Mouse (Mus musculus): ENCODE results near the gene E2f7.

E2f7 gene

DNA sequence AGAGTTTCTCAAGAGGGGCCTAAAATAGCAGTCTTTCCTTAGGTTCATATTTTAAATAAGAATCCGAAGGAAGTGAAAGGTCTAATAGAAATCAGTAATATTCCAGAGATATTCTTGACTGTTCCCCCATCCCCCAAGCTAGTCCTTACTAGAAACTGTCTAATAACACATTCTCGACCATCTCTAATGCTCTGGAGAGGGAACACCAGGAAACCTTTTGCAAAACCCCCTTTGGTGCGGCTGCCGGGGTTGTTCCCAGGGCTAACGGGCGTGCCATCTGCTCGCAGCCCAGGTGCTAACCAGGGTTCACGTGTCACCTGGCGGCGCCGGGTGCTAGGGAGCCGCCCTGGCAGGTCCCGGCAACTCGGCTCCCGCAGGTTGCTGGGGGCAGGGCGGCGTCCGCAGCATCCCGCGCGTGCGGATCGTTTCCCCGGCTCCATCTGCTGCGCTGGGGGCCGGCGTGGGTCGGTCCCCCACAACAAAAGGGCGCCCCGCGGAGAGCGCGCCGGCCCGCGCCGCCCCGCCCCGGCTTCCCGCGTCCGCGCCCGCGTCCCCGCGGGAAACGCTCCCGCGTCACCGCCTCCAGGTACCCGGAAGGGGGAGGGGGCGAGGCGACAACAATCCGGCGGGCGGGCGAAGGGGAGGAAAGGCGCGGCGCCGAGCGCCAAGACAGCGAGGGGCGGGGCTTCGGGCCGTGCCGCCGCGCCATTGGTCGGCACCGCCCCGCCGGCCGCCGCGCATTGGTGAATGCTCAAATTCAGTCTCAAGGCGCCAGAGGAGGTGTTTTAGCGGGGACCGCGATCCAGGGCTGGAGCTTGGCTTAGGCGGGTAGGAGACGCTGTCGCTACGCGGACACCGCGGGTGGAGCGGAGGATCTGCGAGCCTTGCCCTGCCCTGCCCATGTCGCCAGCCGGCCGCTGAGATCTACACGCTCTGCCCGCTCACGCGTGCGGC lies at the start of gene E2f7:
Gene E2f7 (plus strand): TSS at position 754 of the 954 bp plus-strand sequence.
- Histone ChIP-seq H3K36me3 (ENCODE audit: control insufficient read depth, insufficient read depth, low read length, poor library complexity, severe bottlenecking) (no peaks in the 10 kb centered on the region), H3K27me3 (ENCODE audit: control insufficient read depth, insufficient read depth, low read length, poor library complexity, severe bottlenecking) (no peaks in the 10 kb centered on the region; the same call in 1 of the 2 replicates)
- peak; percentile 88 for DNase-seq (ENCODE audit: low read depth, low spot score)

GRCm38 (mm10) chr10:110701276-110701675 lies 44.0 kb upstream of the E2f7 start:
- Histone ChIP-seq H3K27me3 (ENCODE audit: control insufficient read depth, insufficient read depth, low read length, poor library complexity, severe bottlenecking) (no peaks in the 10 kb centered on the region), H3K36me3 (ENCODE audit: control insufficient read depth, insufficient read depth, low read length, poor library complexity, severe bottlenecking) (no peaks in the 10 kb centered on the region)
- DNase-seq (ENCODE audit: low read depth, low spot score), result no peak

GRCm38 (mm10) chr10:110705672-110706071 lies 39.6 kb upstream of the E2f7 start:
- peak; percentile 5 for DNase-seq (ENCODE audit: low read depth, low spot score)

GRCm38 (mm10) chr10:110707390-110708113 lies 37.7 kb upstream of the E2f7 start:
- no peaks in the 10 kb centered on the region for H3K36me3 ChIP-seq (ENCODE audit: control insufficient read depth, insufficient read depth, low read length, poor library complexity, severe bottlenecking)
- no peak for DNase-seq (ENCODE audit: low read depth, low spot score)
- no peaks in the 10 kb centered on the region for H3K27me3 ChIP-seq (ENCODE audit: control insufficient read depth, insufficient read depth, low read length, poor library complexity, severe bottlenecking)

More at GRCm38 (mm10) chr10:110705672-110706071, 39.6 kb upstream of the E2f7 start:
- Histone ChIP-seq H3K27me3 (ENCODE audit: control insufficient read depth, insufficient read depth, low read length, poor library complexity, severe bottlenecking) (no peaks in the 10 kb centered on the region), H3K36me3 (ENCODE audit: control insufficient read depth, insufficient read depth, low read length, poor library complexity, severe bottlenecking) (no peaks in the 10 kb centered on the region)

GRCm38 (mm10) chr10:110716887-110717286 lies 28.4 kb upstream of the E2f7 start:
- no peak for DNase-seq (ENCODE audit: low read depth, low spot score)
- no peaks in the 10 kb centered on the region for H3K27me3 ChIP-seq (ENCODE audit: control insufficient read depth, insufficient read depth, low read length, poor library complexity, severe bottlenecking)
- no peaks in the 10 kb centered on the region for H3K36me3 ChIP-seq (ENCODE audit: control insufficient read depth, insufficient read depth, low read length, poor library complexity, severe bottlenecking)

- Histone ChIP-seq H3K36me3 (ENCODE audit: control insufficient read depth, insufficient read depth, low read length, poor library complexity, severe bottlenecking) (no peaks in the 10 kb centered on the region), H3K27me3 (ENCODE audit: control insufficient read depth, insufficient read depth, low read length, poor library complexity, severe bottlenecking) (no peaks in the 10 kb centered on the region)
- no peak for DNase-seq (ENCODE audit: low read depth, low spot score)
Measured at GRCm38 (mm10) chr10:110726431-110726830, 18.8 kb upstream of the E2f7 start.

- DNase-seq (ENCODE audit: low read depth, low spot score), result peak; percentile 69
- Histone ChIP-seq H3K27me3 (ENCODE audit: control insufficient read depth, insufficient read depth, low read length, poor library complexity, severe bottlenecking) (no peaks in the 10 kb centered on the region), H3K36me3 (ENCODE audit: control insufficient read depth, insufficient read depth, low read length, poor library complexity, severe bottlenecking) (no peaks in the 10 kb centered on the region)
Measured at GRCm38 (mm10) chr10:110727816-110728215, 17.4 kb upstream of the E2f7 start.

GRCm38 (mm10) chr10:110733343-110733742 lies 11.9 kb upstream of the E2f7 start:
- peak; percentile 78 for DNase-seq (ENCODE audit: low read depth, low spot score)
- H3K27me3 ChIP-seq (ENCODE audit: control insufficient read depth, insufficient read depth, low read length, poor library complexity, severe bottlenecking), result no peaks in the 10 kb centered on the region
- H3K36me3 ChIP-seq (ENCODE audit: control insufficient read depth, insufficient read depth, low read length, poor library complexity, severe bottlenecking), result no peaks in the 10 kb centered on the region

GRCm38 (mm10) chr10:110743701-110744100 lies 1.5 kb upstream of the E2f7 start:
- no peak for DNase-seq (ENCODE audit: low read depth, low spot score)
- H3K27me3 ChIP-seq (ENCODE audit: control insufficient read depth, insufficient read depth, low read length, poor library complexity, severe bottlenecking), result no peaks in the 10 kb centered on the region; the same call in 1 of the 2 replicates
- no peaks in the 10 kb centered on the region for H3K36me3 ChIP-seq (ENCODE audit: control insufficient read depth, insufficient read depth, low read length, poor library complexity, severe bottlenecking)

GRCm38 (mm10) chr10:110744120-110744519 lies 1.1 kb upstream of the E2f7 start:
- no peaks in the 10 kb centered on the region for H3K36me3 ChIP-seq (ENCODE audit: control insufficient read depth, insufficient read depth, low read length, poor library complexity, severe bottlenecking)
- H3K27me3 ChIP-seq (ENCODE audit: control insufficient read depth, insufficient read depth, low read length, poor library complexity, severe bottlenecking), result no peaks in the 10 kb centered on the region; the same call in 1 of the 2 replicates
- no peak for DNase-seq (ENCODE audit: low read depth, low spot score)

- Histone ChIP-seq H3K27me3 (ENCODE audit: control insufficient read depth, insufficient read depth, low read length, poor library complexity, severe bottlenecking) (no peaks in the 10 kb centered on the region; the same call in 1 of the 2 replicates), H3K36me3 (ENCODE audit: control insufficient read depth, insufficient read depth, low read length, poor library complexity, severe bottlenecking) (no peaks in the 10 kb centered on the region)
- no peak for DNase-seq (ENCODE audit: low read depth, low spot score)
Measured at GRCm38 (mm10) chr10:110745640-110746032, 397 bp downstream of the E2f7 start.

DNA sequence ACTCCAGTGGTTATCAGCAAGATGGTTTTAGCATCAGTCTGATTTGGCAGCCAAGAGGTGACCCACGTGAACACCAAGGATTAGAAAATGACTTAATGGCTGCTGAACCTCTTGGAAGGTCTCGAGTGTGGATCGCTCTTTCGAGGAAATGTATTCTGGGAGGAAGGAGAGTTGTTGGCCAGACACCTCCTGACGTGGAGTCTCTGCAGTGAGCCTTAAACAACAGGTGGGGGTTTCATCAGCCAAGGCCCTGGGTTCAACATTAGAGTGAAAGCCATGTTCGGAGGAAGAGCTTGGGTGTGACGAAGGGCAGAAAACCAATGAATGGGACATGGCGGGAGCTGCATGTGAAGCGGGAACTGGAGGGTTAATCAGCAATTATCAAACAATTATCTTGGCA lies 3.8 kb downstream of the E2f7 start:
- DNase-seq (ENCODE audit: low read depth, low spot score), result no peak

DNA sequence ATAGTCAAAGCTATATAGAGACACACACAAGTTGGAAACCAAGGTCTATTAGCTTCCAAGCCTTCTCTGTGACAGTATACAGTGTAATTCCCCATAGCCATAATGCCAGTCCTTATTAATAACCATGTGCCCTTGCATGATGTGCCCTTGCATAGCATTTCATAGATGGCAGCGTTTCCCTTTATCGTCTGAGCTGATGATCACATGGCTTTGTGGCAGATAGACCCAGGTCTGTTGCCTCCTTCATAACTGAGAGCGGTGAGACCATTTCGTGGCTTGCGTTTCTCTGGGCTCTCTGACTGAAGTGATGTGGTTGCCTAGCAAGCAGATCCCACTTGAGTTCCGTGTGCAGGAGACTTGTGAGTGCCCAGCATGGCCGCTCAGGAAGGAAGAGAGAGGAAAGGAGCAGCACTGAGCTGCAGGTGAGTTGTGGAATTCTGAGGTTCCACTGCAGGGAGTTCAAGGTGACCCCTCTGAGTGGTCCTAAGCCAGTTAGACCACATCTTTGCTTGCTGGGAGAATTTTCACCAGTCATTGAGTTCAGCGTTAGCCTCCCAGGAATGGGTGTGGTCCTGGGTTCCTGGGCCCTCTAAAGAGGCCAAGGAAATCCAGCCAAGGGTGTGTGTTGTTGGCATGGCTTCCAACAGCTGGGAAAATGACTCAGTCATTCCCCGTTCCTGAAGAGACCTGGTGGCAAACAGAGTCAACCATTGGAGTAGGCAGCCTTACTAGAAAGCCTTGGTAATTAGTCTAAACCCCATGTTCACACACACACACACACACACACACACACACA lies 4.5 kb downstream of the E2f7 start:
- no peak for DNase-seq (ENCODE audit: low read depth, low spot score)
- Histone ChIP-seq H3K36me3 (ENCODE audit: control insufficient read depth, insufficient read depth, low read length, poor library complexity, severe bottlenecking) (no peaks in the 10 kb centered on the region), H3K27me3 (ENCODE audit: control insufficient read depth, insufficient read depth, low read length, poor library complexity, severe bottlenecking) (no peaks in the 10 kb centered on the region; the same call in 1 of the 2 replicates)

More for the DNA sequence above, 3.8 kb downstream of the E2f7 start:
- Histone ChIP-seq H3K36me3 (ENCODE audit: control insufficient read depth, insufficient read depth, low read length, poor library complexity, severe bottlenecking) (no peaks in the 10 kb centered on the region), H3K27me3 (ENCODE audit: control insufficient read depth, insufficient read depth, low read length, poor library complexity, severe bottlenecking) (no peaks in the 10 kb centered on the region)

DNA sequence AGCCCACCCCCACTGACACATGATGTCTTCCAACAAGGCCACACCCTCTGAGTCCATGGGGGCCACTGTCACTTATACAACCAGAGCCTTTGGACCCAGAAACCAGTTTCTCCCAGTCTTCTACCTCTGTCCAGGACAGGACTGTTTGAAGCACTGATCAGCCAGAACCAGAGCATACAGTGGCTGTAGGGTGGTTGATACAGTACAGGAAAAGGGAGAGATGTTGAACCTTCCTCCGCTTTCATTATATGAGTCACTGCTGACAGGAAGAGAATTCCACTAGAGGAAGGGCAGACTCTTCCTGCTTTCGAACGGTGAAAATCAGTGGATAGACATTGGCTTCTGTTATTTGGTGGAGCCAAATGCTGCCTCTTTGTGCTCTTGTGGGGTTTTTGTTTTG lies 7.6 kb downstream of the E2f7 start:
- Histone ChIP-seq H3K27me3 (ENCODE audit: control insufficient read depth, insufficient read depth, low read length, poor library complexity, severe bottlenecking) (no peaks in the 10 kb centered on the region; the same call in 1 of the 2 replicates), H3K36me3 (ENCODE audit: control insufficient read depth, insufficient read depth, low read length, poor library complexity, severe bottlenecking) (no peaks in the 10 kb centered on the region)
- no peak for DNase-seq (ENCODE audit: low read depth, low spot score)
